Mouse (Mus musculus) right cerebral cortex, postnatal 4 days (tissue): Measurements from ENCODE around the gene F830045P16Rik.
"Not testable (repeated sequence)": the region's sequence is repeated elsewhere in the genome, so short reads cannot be mapped to it uniquely, and the experiment has no call there.

ENCODE experiments used
- DNase-seq: peaks from one replicate; pipeline ENCODE4 v3.0.0-alpha.2; 2022

Gene F830045P16Rik

DNA sequence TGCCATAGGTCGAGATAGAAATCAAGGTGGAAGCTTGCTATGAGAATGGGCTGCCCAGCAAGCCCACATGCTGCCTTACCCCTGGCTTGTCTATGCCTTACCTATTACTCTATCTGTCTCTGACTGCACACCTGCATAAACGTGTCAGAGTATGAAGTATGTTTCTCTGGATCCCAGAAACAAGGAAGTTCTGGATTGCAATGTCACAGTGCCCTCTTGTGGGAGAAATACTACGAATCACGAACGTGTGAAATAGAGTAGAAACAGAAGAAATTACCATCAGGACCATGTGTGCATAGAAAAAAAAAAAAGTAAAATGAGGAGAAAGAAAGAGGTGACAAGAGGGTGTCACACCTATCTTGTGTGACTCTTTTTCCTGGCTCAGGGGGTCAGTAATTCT is 64.5 kb downstream of the F830045P16Rik start:
- peak; percentile 13 for DNase-seq

DNA sequence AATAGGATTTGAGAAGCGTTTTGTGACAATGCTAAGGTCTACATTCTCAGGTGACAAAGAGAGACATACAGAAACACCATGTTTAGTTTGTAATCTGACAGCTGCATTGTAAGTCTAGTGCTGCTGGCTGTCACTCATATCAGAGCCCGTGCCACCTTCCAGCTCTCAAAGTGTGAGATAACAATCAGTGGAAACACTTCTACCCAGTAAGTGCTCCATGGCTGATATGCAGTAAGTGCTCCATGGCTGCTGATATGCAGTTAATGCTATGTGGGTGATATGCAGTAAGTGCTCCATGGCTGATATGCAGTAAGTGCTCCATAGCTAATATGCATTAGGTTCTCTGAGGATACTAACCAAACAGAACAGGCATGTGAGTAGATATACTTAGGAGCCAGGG is 65.6 kb downstream of the F830045P16Rik start:
- DNase-seq = no peak

DNA sequence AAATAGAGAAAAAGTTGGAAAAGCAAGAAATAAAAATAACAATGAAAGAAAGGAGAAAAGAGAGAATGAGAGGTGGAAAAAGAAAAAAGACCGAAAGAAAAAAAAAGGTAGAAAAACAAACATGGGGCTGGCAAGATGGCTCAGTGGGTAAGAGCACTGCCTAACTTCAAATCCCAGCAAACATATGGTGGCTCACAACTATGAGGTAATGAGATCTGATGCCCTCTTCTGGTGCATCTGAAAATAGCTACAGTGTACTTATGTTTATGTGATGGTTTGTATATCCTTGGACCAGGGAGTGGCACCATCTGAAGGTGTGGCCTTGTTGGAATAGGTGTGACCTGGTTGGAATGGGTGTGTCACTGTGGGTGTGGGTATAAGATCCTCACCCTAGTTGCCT is 97.6 kb downstream of the F830045P16Rik start:
- DNase-seq = not testable (repeated sequence)

DNA sequence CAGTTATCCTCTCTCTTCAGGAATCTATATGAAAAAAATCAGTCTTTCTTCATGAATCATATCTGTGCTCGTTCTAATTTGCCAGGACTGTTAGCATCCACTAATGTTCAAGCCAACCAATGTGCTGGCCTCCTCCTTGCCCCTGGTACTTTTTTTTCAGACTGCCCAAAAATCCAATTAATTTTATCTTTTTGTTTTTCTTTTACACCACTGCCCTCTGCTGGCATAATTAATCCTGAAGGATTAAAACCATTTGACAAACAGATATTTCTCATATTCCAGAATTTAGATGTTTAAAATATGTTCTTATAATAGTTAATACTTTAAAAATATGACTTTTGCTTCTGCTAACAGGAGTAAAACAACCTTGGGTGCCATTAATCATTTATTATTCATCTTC is 101.2 kb downstream of the F830045P16Rik start:
- no peak for DNase-seq

DNA sequence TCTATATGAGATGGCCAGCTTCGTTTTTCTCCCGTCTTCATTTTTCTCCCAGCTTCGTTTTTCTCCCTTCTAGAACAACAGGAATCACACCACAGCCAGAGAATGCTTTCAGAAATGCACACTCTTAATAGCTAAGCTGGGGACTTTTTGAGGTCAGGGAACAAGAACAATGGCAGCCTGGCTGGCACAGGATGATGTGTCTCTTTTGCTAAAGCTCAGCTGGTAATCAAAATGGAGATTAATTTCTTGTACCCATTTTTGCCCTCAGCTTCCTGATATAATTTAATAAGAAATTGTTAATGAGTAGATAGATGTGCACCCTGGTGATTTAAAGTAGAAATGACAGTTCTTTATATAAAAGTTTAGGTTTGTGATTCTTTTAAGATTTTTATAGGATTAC is 112.7 kb downstream of the F830045P16Rik start:
- no peak for DNase-seq

DNA sequence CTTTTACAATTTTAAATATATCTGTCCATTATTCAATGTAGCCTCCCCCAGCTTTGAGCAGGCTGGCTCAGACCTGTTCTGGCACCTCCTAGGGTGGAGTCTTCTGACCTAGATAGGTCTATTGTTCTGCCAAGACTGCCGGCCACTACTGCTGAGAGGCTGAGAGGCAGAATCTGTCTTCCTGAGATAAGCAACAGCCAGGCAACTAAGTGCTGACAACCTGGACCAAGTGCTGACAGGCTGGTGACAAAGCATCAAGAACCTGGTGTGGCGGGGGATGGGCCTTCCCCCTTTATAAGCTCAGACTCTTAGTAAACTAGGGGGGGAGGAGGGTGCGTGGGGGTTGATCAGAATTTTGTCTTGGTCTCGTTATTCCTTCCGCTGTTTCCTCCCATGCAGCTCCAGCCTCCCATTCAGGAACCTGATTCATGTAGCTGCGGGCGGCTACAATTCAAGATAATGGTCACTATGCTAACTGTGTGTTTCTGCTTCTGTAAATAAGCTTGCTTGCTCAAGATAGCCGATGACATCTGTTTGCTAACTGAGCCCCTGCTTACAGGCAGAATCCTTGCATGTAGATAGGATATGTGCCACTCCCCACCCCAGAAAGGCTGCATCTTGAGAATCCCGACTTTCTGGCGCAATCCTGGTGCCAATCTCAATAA is 115.4 kb downstream of the F830045P16Rik start:
- DNase-seq = no peak

DNA sequence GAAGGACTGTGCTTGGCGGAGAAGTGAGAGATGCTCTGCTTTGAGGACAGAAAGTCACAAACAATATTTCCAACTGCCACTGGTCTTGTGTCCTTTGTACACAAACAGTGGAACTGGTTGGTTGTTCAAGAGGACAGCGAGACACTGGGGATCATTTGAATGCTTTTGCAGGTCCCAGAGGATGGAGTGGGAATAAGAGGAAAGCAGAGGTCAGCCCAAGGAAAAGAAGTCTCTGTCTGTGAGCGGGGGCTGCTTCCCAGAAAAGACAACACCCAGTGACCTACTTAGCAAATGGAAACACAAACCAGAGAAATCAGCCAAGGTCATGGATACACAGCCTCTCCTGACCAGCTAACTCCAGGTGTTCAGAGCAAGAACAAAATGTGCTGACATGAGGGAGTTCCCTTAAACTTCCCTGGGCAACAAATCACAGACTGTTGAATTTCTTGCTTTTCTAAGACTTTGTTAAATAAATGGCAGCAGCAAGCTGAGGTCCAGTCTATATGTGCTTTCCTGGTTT is 117.0 kb downstream of the F830045P16Rik start:
- no peak for DNase-seq

DNA sequence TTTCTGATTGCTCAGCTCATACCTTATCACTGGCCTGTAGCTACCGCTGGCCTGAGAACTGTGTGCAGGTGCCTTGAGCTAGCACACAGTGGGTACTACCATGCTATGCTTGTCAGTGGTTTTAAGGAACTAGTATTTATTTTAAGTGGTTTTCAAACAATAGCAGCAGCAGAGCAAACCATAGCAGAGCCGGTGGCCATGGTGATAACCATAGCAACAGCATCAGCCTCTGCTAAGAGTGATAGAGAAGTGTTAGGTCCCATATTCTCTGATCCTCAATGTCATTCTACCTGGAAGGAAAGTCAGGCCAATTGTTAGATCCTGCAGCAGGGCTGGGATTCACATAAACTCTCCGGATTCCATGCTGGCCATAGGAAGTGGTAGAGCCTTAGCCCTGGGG is 121.8 kb downstream of the F830045P16Rik start:
- no peak for DNase-seq

DNA sequence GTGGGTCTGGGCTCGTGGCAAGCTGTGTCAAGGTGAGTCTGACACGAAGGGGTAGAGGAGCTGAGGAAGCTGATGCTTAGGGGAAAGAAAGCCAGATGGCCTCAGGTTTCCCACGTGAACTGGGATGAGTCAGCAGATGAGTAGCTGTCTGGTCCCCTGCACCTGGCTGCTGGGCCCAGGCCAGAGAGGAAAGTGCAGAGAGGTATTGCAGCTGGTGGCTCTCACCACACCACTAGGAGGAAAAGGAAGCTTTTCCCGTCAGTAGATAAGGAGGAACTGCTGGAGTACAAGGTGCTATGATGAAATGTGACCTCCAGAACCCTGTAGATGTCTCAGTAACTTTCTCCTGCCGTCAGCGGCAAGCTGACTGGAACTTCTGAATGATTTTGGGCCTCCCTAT is 122.9 kb downstream of the F830045P16Rik start:
- no peak for DNase-seq

DNA sequence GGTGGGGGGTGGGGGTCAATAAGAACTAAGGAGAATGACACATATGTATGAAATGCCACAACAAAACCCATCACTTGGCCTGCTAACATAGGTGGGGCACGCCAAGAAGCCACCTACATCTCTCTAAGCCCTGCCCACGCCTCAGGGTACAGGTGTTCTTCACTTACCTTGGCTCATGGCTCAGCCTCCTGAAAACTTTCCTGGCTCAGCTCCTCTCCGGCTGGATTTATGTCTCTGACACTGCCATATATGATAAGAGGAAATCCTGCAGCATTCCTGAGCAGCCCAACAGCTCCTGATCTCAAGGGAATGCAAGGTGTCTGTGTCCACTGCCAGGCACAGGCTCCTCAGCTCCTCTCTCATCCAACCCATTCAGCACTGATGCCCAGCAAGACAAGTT is 124.8 kb downstream of the F830045P16Rik start:
- DNase-seq = no peak

DNA sequence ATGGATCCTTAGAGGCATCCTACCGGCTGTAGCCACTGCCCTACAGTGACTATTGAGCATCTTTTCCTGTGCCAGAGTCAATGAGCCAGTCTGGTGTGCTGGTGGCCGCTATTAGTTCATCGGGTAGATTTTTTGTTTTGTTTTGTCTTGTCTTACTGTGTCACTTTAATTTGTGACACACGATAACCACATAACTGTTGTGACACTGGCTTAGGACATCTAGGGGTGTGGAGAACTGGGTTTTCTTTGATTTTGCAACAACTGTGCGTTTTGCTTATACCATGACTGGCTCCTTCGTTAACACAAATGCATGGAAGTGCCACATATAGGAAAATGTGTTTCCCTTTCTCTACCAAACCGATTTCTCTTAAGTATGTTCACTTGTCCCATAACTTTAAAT is 126.1 kb downstream of the F830045P16Rik start:
- DNase-seq = no peak

DNA sequence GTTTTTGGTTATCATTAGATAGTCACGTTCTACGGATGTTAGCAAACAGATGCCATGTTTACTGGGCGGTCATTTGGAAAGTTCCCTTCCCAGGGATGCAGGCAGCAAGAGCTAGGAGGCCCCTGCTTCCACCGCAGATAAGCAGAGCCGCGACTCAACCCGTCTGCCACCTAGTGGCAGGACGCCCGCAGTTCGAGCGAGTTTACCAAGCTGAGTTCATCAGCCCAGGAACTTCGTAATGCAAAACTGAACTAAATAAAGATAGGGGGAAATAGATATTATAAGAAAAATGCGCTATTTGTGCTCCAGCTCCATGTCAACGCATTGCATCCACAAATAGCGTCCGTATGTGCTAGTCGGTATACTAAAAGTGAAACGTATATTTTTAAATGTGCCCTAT is 127.9 kb downstream of the F830045P16Rik start:
- peak; percentile 88 for DNase-seq
